Mouse (Mus musculus) neural tube, embryonic 14.5 days (tissue): ENCODE measurements around the gene Atxn2. TPM values are rescaled to one million over a fixed set of nuclear protein-coding genes. Genes with fewer than 3 reads are reported as not detected.

ENCODE experiments used
- ATAC-seq: fragments of 200-750 bp; cut with Nextera tagmentation; 2 replicates; pipeline ENCODE4 v1.8.0; 2017; ENCODE audit warnings: low read depth, mild to moderate bottlenecking, moderate TSS enrichment, moderate library complexity
- H3K27ac ChIP-seq: fragments of 300-500 bp; sonication (generic); 2 replicates; pipeline ENCODE4 v1.5.1; 2014; ENCODE audit warnings: low read depth, mild to moderate bottlenecking, control low read depth, low read length, moderate library complexity, mixed read lengths
- H3K27me3 ChIP-seq: fragments of 300-500 bp; sonication (generic); 2 replicates; pipeline ENCODE4 v1.6.1; 2014; ENCODE audit warnings: low read length; ENCODE audit not compliant: control insufficient read depth, insufficient read depth
- H3K36me3 ChIP-seq: fragments of 300-500 bp; sonication (generic); 2 replicates; pipeline ENCODE4 v1.6.1; 2014; ENCODE audit warnings: low read length, mixed read lengths; ENCODE audit not compliant: control insufficient read depth, insufficient read depth
- H3K4me1 ChIP-seq: fragments of 300-500 bp; sonication (generic); 2 replicates; pipeline ENCODE4 v1.6.1; 2014; ENCODE audit warnings: low read length; ENCODE audit not compliant: control insufficient read depth, insufficient read depth
- H3K4me2 ChIP-seq: fragments of 300-500 bp; sonication (generic); 2 replicates; pipeline ENCODE4 v1.6.1; 2014; ENCODE audit warnings: mild to moderate bottlenecking, low read depth, low read length, control low read depth
- H3K4me3 ChIP-seq: fragments of 300-500 bp; sonication (generic); 2 replicates; pipeline ENCODE4 v1.5.1; 2014; ENCODE audit warnings: low read depth, low read length, control low read depth, mixed read lengths
- H3K9ac ChIP-seq: fragments of 300-500 bp; sonication (generic); replicated peaks from 2 replicates; pipeline ENCODE4 v1.6.1; 2014; ENCODE audit warnings: low read depth, mild to moderate bottlenecking, control low read depth, low read length, mixed read lengths
- H3K9me3 ChIP-seq: fragments of 300-500 bp; sonication (generic); 2 replicates; pipeline ENCODE4 v1.6.1; 2016; ENCODE audit warnings: low read length; ENCODE audit not compliant: control insufficient read depth
- WGBS: fragments of 180-500 bp; shearing (Covaris S2); extraction: QIAGEN DNeasy Blood & Tissue Kit; methylation state at CpG from one replicate; pipeline ENCODE4 v1.1.7; 2014; 5-methylcytosine and 5-hydroxymethylcytosine counted together
- polyA plus RNA-seq: library from polyadenylated mRNA; unstranded; fragments of >200 nt; fragmentation: Nextera tagmentation; extraction: Ambion mirVana; gene quantifications from 2 replicates; pipeline ENCODE4 v1.2.1, GENCODE M21; 2014

The Atxn2 gene
- polyA plus RNA-seq, 1 experiment from 2014 or later: 94.8 TPM

- ATAC-seq: no peak
- WGBS: 81% methylated on average over 5 of the region's 5 CpGs
- no peak overlapping the region for H3K4me3 ChIP-seq
- H3K9ac ChIP-seq: no peak overlapping the region
- H3K27me3 ChIP-seq: no peaks in the 10 kb centered on the region
- H3K4me1 ChIP-seq: no peaks in the 10 kb centered on the region
- no peak overlapping the region for H3K4me2 ChIP-seq
- peaks cover 28% of the 10 kb centered on the region for H3K36me3 ChIP-seq
- H3K27ac ChIP-seq: no peak overlapping the region
- H3K9me3 ChIP-seq: no peaks in the 10 kb centered on the region
Observed at GRCm38 (mm10) chr5:121821116-121821515, 110.0 kb downstream of the Atxn2 start.

GRCm38 (mm10) chr5:121821552-121821951 lies 110.4 kb downstream of the Atxn2 start:
- Histone ChIP-seq H3K4me3 (no peak overlapping the region), H3K4me1 (no peaks in the 10 kb centered on the region), H3K27ac (no peak overlapping the region), H3K27me3 (no peaks in the 10 kb centered on the region), H3K4me2 (no peak overlapping the region), H3K36me3 (peaks cover 25% of the 10 kb centered on the region), H3K9ac (no peak overlapping the region), H3K9me3 (no peaks in the 10 kb centered on the region)
- no peak for ATAC-seq
- WGBS: 66% methylated on average over 5 of the region's 5 CpGs

- Histone ChIP-seq H3K27me3 (no peaks in the 10 kb centered on the region), H3K4me3 (no peak overlapping the region), H3K4me1 (no peaks in the 10 kb centered on the region), H3K4me2 (no peak overlapping the region), H3K36me3 (peaks cover 12% of the 10 kb centered on the region), H3K9me3 (no peaks in the 10 kb centered on the region), H3K27ac (no peak overlapping the region), H3K9ac (no peak overlapping the region)
- 80% methylated on average over 7 of the region's 7 CpGs for WGBS
- ATAC-seq: no peak
Observed at GRCm38 (mm10) chr5:121822786-121823505, 111.8 kb downstream of the Atxn2 start.

GRCm38 (mm10) chr5:121823668-121824067 lies 112.5 kb downstream of the Atxn2 start:
- H3K27me3 ChIP-seq: no peaks in the 10 kb centered on the region
- H3K9me3 ChIP-seq: no peaks in the 10 kb centered on the region
- no peak overlapping the region for H3K4me2 ChIP-seq
- H3K27ac ChIP-seq: no peak overlapping the region
- ATAC-seq: no peak
- peaks cover 5% of the 10 kb centered on the region for H3K36me3 ChIP-seq
- H3K9ac ChIP-seq: no peak overlapping the region
- WGBS: 100% methylated on average over 1 of the region's 1 CpGs
- peaks cover 6% of the 10 kb centered on the region; the same call in 1 of the 2 replicates for H3K4me1 ChIP-seq
- no peak overlapping the region for H3K4me3 ChIP-seq

GRCm38 (mm10) chr5:121824121-121824520 lies 113.0 kb downstream of the Atxn2 start:
- no peak overlapping the region for H3K9ac ChIP-seq

GRCm38 (mm10) chr5:121825606-121826005 lies 114.5 kb downstream of the Atxn2 start:
- no peaks in the 10 kb centered on the region; the same call in 1 of the 2 replicates for H3K36me3 ChIP-seq
- H3K27ac ChIP-seq: no peak overlapping the region
- H3K4me1 ChIP-seq: peaks cover 12% of the 10 kb centered on the region; the same call in 1 of the 2 replicates
- H3K27me3 ChIP-seq: no peaks in the 10 kb centered on the region
- no peaks in the 10 kb centered on the region for H3K9me3 ChIP-seq
- WGBS: 92% methylated on average over 3 of the region's 3 CpGs
- H3K4me3 ChIP-seq: no peak overlapping the region
- no peak for ATAC-seq
- H3K9ac ChIP-seq: no peak overlapping the region
- H3K4me2 ChIP-seq: no peak overlapping the region

More at GRCm38 (mm10) chr5:121824121-121824520, 113.0 kb downstream of the Atxn2 start:
- WGBS: 56% methylated on average over 4 of the region's 4 CpGs
- H3K4me3 ChIP-seq: no peak overlapping the region
- H3K27ac ChIP-seq: no peak overlapping the region
- no peaks in the 10 kb centered on the region for H3K27me3 ChIP-seq
- no peaks in the 10 kb centered on the region; the same call in 1 of the 2 replicates for H3K36me3 ChIP-seq
- no peak for ATAC-seq
- H3K4me2 ChIP-seq: no peak overlapping the region
- no peaks in the 10 kb centered on the region for H3K9me3 ChIP-seq
- H3K4me1 ChIP-seq: peaks cover 9% of the 10 kb centered on the region; the same call in 1 of the 2 replicates

- 72% methylated on average over 4 of the region's 4 CpGs for WGBS
- no peak overlapping the region; the same call in 1 of the 2 replicates for H3K4me3 ChIP-seq
Observed at GRCm38 (mm10) chr5:121827876-121828275, 116.7 kb downstream of the Atxn2 start.

GRCm38 (mm10) chr5:121828491-121829432 lies 117.6 kb downstream of the Atxn2 start:
- peak overlapping the region; percentile 10; the same call in 1 of the 2 replicates for H3K27ac ChIP-seq
- peak overlapping the region; percentile 91 for H3K4me2 ChIP-seq
- H3K4me3 ChIP-seq: peak overlapping the region; percentile 34
- H3K9ac ChIP-seq: peak overlapping the region; percentile 41
- WGBS: 9% methylated on average over 72 of the region's 82 CpGs
- H3K4me1 ChIP-seq: peaks cover 22% of the 10 kb centered on the region; the same call in 1 of the 2 replicates
- no peaks in the 10 kb centered on the region for H3K27me3 ChIP-seq
- no peaks in the 10 kb centered on the region for H3K9me3 ChIP-seq
- H3K36me3 ChIP-seq: no peaks in the 10 kb centered on the region; the same call in 1 of the 2 replicates
- peak; percentile 55 for ATAC-seq

More at GRCm38 (mm10) chr5:121827876-121828275, 116.7 kb downstream of the Atxn2 start:
- Histone ChIP-seq H3K27ac (no peak overlapping the region), H3K9ac (no peak overlapping the region), H3K36me3 (no peaks in the 10 kb centered on the region; the same call in none of the 2 replicates), H3K9me3 (no peaks in the 10 kb centered on the region), H3K27me3 (no peaks in the 10 kb centered on the region), H3K4me2 (peak overlapping the region; percentile 91; the same call in 1 of the 2 replicates), H3K4me1 (peaks cover 15% of the 10 kb centered on the region; the same call in 1 of the 2 replicates)
- no peak for ATAC-seq
